Mouse (Mus musculus) C2C12 (cell line): ENCODE data around the gene Ska2. TPM values are rescaled to one million over a fixed set of nuclear protein-coding genes. Genes with fewer than 3 reads are reported as not detected.
A peak's percentile ranks its signal among the peaks of the same experiment; 100 is the strongest.

Experiments
- H3K27me3 ChIP-seq: one replicate; pipeline ENCODE4 v1.6.1; 2011; ENCODE audit not compliant: control insufficient read depth, insufficient read depth, insufficient read length
- H3K36me3 ChIP-seq: one replicate; pipeline ENCODE4 v1.6.1; 2011; ENCODE audit not compliant: control insufficient read depth, insufficient read depth
- H3K4me3 ChIP-seq: one replicate; pipeline ENCODE4 v1.5.1; 2011; ENCODE audit warnings: mild to moderate bottlenecking, control low read depth; ENCODE audit not compliant: poor library complexity, insufficient read depth, severe bottlenecking
- H3K79me2 ChIP-seq: one replicate; pipeline ENCODE4 v1.6.1; 2011; ENCODE audit not compliant: control insufficient read depth, insufficient read depth
- H3K79me3 ChIP-seq: one replicate; pipeline ENCODE4 v1.6.1; 2011; ENCODE audit warnings: low read depth, control low read depth
- H3ac ChIP-seq: one replicate; pipeline ENCODE3; 2011; ENCODE audit warnings: low read depth; ENCODE audit not compliant: control insufficient read depth, insufficient read length
- CEBPB ChIP-seq: IDR thresholded peaks from one replicate; pipeline ENCODE4 v1.6.1; 2011; ENCODE audit warnings: low read depth, mild to moderate bottlenecking, control low read depth, moderate library complexity
- CTCF ChIP-seq: IDR thresholded peaks from one replicate; pipeline ENCODE4 v1.5.1; 2011; ENCODE audit not compliant: control insufficient read depth, insufficient read depth, insufficient read length
- FOSL1 ChIP-seq: IDR thresholded peaks from one replicate; pipeline ENCODE4 v1.8.0; 2011; ENCODE audit warnings: mild to moderate bottlenecking, low read length; ENCODE audit not compliant: poor library complexity, insufficient read depth, severe bottlenecking
- MAX ChIP-seq: IDR thresholded peaks from one replicate; pipeline ENCODE4 v1.6.1; 2011; ENCODE audit warnings: mild to moderate bottlenecking, control low read depth
- MYOD1 ChIP-seq: IDR thresholded peaks from one replicate; pipeline ENCODE4 v1.6.1; 2011; ENCODE audit warnings: low read depth; ENCODE audit not compliant: control insufficient read depth, insufficient read length
- MYOG ChIP-seq: IDR thresholded peaks from one replicate; pipeline ENCODE4 v1.6.1; 2011; ENCODE audit not compliant: control insufficient read depth, insufficient read length; ENCODE audit errors: extremely low read depth
- USF1 ChIP-seq: IDR thresholded peaks from one replicate; pipeline ENCODE4 v1.6.1; 2011; ENCODE audit warnings: low read depth, mild to moderate bottlenecking, control low read depth, moderate library complexity
- microRNA-seq: library from miRNA; unstranded; fragments of <30 nt; microRNA quantifications from one replicate; pipeline ENCODE4, GENCODE M21; 2019; ENCODE audit warnings: borderline microRNAs expressed
- polyA plus RNA-seq: library from polyadenylated mRNA; unstranded; fragments of >200 nt; fragmentation: generic; extraction: Trizol; gene quantifications from one replicate; pipeline ENCODE4 v1.2.1, GENCODE M21; 2012; ENCODE audit warnings: missing spikeins

Ska2 gene
- polyA plus RNA-seq, 1 experiment, result 15.1 TPM

DNA sequence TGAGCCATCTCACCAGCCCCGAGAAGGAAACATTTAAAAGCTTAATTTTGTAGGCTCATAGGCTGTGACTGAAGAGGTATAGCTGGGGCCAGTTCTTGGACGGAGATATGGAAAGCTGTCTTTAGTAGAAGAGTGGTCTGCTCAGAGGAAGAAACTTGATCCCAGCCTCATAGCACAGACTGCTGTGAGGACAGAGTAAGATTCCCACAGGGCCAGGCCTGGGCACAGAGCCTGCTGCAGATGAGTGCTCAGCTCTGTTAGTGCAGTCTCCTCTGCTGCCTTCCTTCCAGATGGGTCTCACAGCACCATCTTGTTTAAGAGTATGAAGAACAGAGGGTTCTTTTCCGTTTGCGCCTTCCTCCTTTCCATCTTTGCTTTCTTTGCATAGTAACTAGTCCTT, 27.2 kb downstream of the Ska2 start:
- Histone ChIP-seq H3K79me2 (no peaks in the 10 kb centered on the region), H3K27me3 (no peaks in the 10 kb centered on the region), H3ac (no peak overlapping the region), H3K4me3 (no peak overlapping the region), H3K36me3 (peaks cover 37% of the 10 kb centered on the region), H3K79me3 (no peaks in the 10 kb centered on the region)
- no peak for TF ChIP-seq USF1
- no peak for TF ChIP-seq CEBPB
- TF ChIP-seq MYOG, result no peak
- TF ChIP-seq MYOD1, result no peak
- no peak for TF ChIP-seq MAX
- no peak for TF ChIP-seq FOSL1
- no peak for TF ChIP-seq CTCF

DNA sequence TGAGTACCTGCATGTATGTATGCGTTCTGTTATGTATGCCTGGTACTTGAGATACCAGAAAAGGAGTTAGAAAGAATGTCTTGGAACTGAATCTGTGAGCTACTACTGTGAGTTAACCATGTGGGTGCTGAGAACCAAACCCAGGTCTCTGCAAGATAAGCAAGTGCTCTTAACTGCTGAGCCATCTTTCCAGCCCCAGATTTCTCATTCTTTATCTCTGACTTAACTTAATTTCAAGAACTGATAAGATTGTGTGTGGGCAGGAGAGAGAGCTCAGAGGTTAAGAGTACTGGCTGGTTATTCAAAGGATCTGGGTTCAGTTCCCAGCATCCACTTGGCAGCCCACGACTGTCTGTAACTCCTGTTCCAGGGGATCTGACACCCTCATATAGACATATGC, 49.0 kb downstream of the Ska2 start:
- Histone ChIP-seq H3K79me2 (no peaks in the 10 kb centered on the region), H3K27me3 (no peaks in the 10 kb centered on the region), H3K4me3 (no peak overlapping the region), H3K79me3 (no peaks in the 10 kb centered on the region), H3K36me3 (peaks cover 19% of the 10 kb centered on the region), H3ac (no peak overlapping the region)
- TF ChIP-seq USF1 (no peak), CTCF (no peak), MAX (no peak), CEBPB (no peak), MYOD1 (no peak), MYOG (no peak), FOSL1 (no peak)

DNA sequence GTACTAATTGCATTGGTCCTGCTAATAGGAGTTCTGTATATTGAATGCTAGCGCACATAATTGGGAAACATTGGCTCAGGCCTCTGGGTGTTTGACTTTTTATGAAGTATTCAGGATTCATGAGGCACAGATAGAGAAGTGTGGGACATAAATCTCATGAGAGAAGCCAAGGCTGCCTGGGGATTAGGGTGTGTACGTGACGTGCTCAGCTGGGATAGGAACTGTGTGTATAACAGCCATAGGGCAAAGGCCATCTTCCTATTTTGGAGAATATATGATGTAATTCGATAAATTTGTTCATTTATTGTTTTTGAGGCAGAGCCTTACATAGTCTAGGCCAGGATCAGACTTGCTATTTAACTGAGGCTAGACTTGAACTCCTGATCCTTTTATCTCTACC, 53.7 kb downstream of the Ska2 start:
- H3K79me3 ChIP-seq, result no peaks in the 10 kb centered on the region
- peaks cover 45% of the 10 kb centered on the region for H3K36me3 ChIP-seq
- no peaks in the 10 kb centered on the region for H3K79me2 ChIP-seq
- no peak overlapping the region for H3ac ChIP-seq
- H3K4me3 ChIP-seq, result no peak overlapping the region
- H3K27me3 ChIP-seq, result no peaks in the 10 kb centered on the region
- TF ChIP-seq CTCF (no peak), CEBPB (no peak), MAX (no peak), FOSL1 (no peak), MYOD1 (no peak), USF1 (no peak), MYOG (no peak)

DNA sequence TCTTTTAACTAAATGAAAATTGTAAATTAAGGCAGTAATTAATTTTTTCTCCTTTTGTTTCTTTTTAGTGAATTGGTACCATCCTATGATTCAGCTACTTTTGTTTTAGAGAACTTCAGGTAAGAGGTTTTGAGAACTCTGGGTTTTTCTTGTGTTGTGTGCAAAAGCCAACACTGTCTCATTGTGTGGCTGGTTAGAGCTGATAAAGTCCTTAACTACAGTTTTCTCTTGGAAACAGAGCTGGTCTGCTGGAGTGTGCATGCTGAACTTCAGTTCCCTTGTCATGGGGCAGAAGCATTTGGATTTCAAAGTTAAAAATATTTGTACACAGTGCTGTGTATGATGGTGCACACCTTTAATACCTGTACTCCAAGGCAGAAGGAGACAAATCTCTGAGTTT, 54.7 kb downstream of the Ska2 start:
- H3ac ChIP-seq, result no peak overlapping the region
- TF ChIP-seq USF1 (no peak), CTCF (no peak), MYOG (no peak), FOSL1 (no peak), MAX (no peak), MYOD1 (no peak), CEBPB (no peak)
- H3K79me2 ChIP-seq, result no peaks in the 10 kb centered on the region
- H3K4me3 ChIP-seq, result no peak overlapping the region
- peaks cover 56% of the 10 kb centered on the region for H3K36me3 ChIP-seq
- no peaks in the 10 kb centered on the region for H3K27me3 ChIP-seq
- no peaks in the 10 kb centered on the region for H3K79me3 ChIP-seq

DNA sequence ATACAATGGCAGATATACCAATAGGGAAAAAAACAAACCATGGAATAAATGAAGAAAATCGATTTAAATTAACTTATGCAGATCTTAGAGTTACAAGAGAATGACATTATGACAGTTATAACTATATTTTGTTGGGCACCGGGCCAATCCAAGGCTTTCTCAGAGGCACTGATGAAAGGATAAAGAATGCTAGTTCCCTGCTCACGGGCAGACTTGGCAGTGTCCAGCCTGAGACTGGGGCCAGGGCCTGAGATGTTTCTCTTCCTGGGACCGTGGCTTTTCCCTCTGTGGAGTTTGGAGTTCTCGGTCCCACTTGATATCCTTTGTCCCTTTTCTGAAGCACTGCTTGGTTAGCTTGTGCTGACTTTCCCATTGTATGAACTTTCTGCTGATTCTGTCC, 64.6 kb downstream of the Ska2 start:
- no peaks in the 10 kb centered on the region for H3K79me3 ChIP-seq
- peaks cover 33% of the 10 kb centered on the region for H3K36me3 ChIP-seq
- H3K79me2 ChIP-seq, result no peaks in the 10 kb centered on the region
- no peak overlapping the region for H3ac ChIP-seq
- H3K27me3 ChIP-seq, result no peaks in the 10 kb centered on the region
- no peak overlapping the region for H3K4me3 ChIP-seq
- no peak for TF ChIP-seq CTCF
- no peak for TF ChIP-seq MAX
- no peak for TF ChIP-seq CEBPB
- no peak for TF ChIP-seq MYOG
- no peak for TF ChIP-seq FOSL1
- TF ChIP-seq USF1, result no peak
- TF ChIP-seq MYOD1, result no peak

Small RNAs within 50 kb of the gene (microRNA-seq; reads per million reads assigned to microRNA genes)
- 366 reads per million, percentile 81 among the genes with 10 or more reads in this experiment for gene Mir301

Other genes starting within 250 kb of the Ska2 start
- 0.14 TPM for gene Ypel2, start 115.5 kb upstream of the Ska2 start, polyA plus RNA-seq
- gene Gdpd1, start 35.2 kb upstream of the Ska2 start, polyA plus RNA-seq, result 7.7 TPM
- 14.4 TPM for gene Smg8, start 22.5 kb upstream of the Ska2 start, polyA plus RNA-seq
- gene Prr11, start 526 bp upstream of the Ska2 start, polyA plus RNA-seq, result 18.8 TPM
- 11.2 TPM for gene Trim37, start 17.8 kb downstream of the Ska2 start, polyA plus RNA-seq
- 0.59 TPM for gene Ppm1e, start 249.8 kb downstream of the Ska2 start, polyA plus RNA-seq